Mouse (Mus musculus) cerebellum, adult 18-20 months (tissue): Measurements from ENCODE around the gene Gm20388.

Source experiments
- DNase-seq, 2 experiments: peaks; one replicate each; pipeline ENCODE4 v3.0.0; 2021

Gene Gm20388

DNA sequence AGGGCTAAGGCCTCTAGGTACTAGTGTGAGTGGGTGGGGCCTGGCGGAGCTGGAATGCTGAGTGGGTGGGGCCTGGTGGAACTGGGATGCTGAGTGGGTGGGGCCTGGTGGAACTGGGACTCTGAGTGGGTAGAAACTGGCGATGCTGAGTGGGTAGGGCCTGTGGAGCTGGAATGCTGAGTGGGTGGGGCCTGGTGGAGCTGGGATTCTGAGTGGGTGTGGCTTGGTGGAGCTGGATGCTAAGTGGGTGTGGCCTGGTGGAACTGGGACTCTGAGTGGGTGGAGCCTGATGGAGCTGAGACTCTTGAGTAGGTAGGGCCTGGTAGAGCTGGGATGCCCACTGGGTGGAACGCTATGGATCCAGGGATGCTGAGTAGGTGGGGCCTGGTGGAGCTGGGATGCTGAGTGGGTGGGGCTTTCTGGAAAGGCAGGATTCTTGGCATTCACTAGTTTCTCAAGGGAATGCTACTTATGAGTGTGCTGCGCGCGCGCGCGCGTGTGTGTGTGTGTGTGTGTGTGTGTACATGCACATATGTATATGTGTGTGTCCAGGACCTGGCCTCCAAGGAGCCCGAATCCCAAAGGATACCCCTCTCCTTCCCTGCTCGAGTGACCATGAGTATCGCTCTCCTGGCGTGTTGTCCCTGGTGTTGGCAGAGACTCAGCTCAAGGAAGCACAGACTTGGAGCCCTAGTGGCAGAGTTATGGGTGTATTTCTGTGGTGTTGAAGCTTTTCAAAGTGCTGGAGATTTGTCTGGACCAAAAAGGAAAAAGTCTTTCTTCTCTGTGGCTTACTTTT is 608.3 kb downstream of the Gm20388 start:
- DNase-seq: no peak

GRCm38 (mm10) chr8:120520287-120520686 is 609.6 kb downstream of the Gm20388 start:
- peak in 1 of 2 experiments; percentile 45 for DNase-seq

- peak; percentile 83 to 84 for DNase-seq
Observed at GRCm38 (mm10) chr8:120520707-120521590, 610.3 kb downstream of the Gm20388 start.

DNA sequence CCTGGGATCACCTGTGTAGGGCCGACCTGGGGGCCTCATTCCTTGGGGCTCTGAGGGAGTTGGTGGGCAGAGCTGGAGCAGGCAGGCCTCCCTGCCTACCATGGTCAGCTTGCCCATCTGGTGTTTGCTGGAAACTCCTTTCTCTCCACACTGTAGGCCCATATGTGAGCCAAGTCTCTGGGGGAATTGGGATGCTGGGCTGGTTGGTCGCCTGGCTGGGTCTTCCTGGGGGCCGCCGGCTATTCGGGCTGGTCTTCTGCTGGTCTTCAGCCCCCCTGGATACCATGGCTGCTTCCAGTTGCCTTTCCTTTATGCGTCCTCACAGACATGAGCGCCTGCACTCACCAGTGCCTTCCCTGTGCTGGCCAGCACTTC is 610.9 kb downstream of the Gm20388 start:
- DNase-seq: no peak

GRCm38 (mm10) chr8:120523641-120524040 is 613.0 kb downstream of the Gm20388 start:
- no peak for DNase-seq

GRCm38 (mm10) chr8:120525135-120525534 is 614.5 kb downstream of the Gm20388 start:
- DNase-seq: no peak

DNA sequence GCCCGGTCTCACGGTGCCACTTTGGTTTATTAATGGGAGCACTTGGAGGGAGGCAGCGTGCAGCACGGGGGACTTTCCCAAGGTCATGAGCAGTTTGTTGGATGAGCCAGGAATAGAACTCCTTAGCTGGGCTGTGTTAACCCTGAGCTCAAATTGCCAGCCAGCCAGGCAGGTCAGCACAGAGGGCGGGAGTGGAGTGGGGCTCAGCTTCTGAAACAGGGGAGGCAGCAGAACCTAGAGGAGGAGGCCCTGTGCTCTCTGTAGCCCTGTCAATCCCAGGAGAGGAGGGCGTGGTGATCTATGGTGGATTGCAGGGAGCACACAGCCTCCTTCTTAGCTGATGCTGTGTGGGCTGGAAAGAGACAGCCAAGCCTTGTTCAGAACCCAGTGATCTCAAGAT is 615.2 kb downstream of the Gm20388 start:
- DNase-seq: no peak

GRCm38 (mm10) chr8:120526577-120526976 is 615.9 kb downstream of the Gm20388 start:
- no peak for DNase-seq

- DNase-seq: no peak
Observed at GRCm38 (mm10) chr8:120528332-120528731, 617.7 kb downstream of the Gm20388 start.

DNA sequence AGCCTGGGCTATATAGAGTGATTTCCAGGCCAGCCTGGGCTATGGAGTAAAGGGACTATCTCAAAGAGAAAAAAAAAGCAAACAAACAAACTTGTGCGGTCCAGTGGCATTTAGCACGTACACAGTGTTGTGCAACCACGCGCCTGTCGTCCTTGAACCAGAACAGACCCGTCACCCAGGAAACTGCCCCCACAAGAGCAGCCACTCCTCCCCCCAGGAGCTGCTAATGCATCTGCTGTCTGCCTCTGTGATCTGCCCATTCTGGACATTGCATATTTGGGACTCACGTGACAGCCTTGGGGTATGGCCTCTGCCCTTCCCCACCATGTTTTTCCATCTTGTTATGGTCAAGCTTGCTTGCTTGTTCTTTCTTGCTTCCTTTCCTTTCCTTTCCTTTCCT is 618.6 kb downstream of the Gm20388 start:
- no peak for DNase-seq

GRCm38 (mm10) chr8:120530954-120531656 is 620.5 kb downstream of the Gm20388 start:
- DNase-seq: no peak

DNA sequence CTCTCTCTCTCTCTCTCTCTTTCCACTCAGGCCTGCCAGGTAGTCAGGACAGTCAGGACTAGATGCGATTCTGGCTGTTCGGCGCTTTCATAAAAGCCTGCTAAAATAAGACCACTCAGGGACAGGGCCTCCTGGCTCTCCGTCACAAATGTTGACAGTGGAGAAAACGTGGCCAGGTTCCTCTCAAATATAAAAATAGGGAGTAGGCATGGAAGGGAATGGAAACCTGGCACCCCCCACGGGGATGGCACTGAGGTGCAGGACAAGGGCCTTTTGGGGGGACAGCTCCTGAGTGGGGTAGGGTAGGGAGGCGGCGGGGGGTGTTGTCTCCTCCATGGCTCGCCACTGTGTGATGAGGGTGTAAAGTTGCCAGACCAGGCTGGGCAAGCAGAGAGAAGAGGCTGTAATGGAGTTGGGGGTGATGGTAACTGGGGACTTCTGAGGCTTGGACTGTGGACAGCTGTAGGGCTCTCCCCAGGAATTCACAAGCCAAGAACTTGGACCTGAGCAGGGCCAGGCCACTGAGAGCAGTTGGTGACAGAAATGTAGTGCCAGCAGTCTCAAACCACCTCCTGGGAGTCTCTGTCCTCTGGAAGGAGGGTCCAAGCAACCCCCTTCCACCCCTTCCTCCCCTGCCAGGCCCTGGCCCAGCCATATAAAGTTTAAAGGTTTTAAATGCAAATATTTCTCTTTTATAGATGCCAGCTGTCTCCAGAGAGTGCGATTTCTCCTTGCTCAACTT is 621.3 kb downstream of the Gm20388 start:
- DNase-seq: no peak

DNA sequence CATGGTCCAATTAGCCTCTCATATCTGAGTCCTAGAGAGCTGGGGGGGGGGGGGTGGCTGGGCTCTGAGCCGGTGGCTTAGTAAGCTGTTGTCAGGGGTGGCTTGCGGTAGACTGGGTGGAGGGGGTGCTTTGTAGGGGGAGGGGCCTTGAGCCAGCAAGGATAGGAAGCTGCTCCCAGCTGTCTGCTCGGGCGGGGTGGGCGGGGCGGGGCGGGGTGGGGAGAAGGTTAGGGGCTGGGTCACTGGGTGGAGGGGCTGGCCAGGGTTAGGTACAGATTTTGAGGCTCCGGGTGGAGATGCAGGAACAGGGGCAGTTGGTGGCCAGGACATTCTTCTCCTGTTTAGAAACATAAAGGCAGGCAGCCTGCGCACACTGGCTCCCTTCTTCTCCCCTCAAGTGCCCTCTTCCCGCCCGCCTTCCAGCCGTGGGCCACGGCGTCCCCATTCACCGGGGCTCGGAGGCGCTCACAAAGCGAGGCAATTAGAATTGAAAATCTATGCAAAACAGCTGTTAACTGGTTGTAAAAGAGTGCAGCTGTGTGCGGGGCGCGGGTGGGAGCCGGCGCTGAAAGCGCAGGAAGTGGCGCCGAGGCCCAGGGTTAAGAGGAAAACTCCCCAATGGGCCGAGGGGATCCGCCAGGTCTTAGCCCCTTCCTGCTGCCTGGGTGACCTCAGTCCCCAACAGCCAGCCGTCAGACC is 622.0 kb downstream of the Gm20388 start:
- DNase-seq: no peak

- no peak for DNase-seq
Observed at GRCm38 (mm10) chr8:120533380-120533779, 622.7 kb downstream of the Gm20388 start.

DNA sequence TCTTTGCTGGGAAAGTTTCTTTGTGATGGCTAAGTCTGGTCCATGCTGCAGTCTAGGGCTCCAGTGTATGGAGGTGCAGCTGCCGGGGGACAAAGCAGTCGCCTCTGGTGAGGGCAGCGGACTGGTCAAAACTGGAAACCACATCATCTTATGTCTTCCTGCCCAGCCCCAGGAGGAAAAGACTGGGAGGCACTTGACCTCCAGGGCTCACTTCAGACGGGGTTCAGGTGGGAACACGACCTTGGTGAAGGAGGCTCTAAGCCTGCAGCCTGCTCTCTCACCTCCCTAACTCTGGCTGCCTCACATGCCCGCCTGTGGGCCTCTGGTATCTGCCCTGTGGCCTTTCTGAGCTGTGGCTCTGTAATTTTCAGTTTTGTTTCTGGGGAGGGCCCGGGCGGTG is 623.4 kb downstream of the Gm20388 start:
- no peak for DNase-seq

DNA sequence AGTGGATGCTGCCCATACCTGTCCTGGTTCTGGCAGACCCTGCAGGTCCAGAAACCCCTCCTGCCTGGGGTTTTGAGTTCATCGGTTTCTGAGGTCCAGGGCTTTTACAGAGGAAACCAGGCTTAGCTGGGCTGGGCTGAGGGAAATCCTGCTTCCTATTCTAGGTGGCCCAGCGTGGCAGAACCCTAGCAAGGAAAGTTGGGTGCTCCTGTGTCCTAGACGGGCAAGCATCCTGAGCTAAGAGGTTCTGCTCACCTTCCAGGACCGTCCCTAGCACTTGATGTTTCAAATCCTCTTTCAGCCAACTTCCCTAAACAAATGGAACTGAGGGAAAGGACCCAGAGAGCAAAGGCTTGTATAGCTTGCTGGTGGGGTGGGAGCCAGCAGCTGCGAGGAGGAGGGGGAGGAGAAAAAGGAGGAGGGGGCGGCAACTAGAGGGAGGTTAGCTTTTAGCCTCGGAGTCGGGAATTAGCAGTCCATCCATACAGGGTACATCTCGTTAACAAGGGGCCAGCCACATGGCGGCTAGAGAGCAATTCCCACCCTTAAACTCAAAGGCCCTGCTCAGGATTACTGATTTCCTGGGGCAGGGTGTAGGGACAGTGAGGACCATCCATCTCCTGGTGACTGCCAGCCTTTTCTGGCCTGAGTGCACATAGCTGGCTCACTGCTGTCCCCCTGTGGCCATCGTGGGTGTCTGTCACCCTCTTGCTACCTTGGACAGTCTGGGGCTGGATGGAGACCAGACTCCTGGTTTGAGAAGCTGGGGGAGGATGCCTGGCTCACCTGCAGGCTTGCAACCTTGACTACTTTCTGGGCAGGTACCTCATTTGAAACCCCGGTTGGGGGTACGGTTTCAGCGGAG is 624.1 kb downstream of the Gm20388 start:
- DNase-seq: peak; percentile 90 to 92

- peak; percentile 81 to 92 for DNase-seq
Observed at GRCm38 (mm10) chr8:120535452-120536305, 625.0 kb downstream of the Gm20388 start.

- no peak for DNase-seq
Observed at GRCm38 (mm10) chr8:120536306-120537206, 625.9 kb downstream of the Gm20388 start.
